Mouse (Mus musculus) adrenal gland, adult 18-20 months (tissue): ENCODE results near the gene Acox2. TPM values are rescaled to one million over a fixed set of nuclear protein-coding genes. Genes with fewer than 3 reads are reported as not detected.

Source experiments
- DNase-seq, 2 experiments: peaks; one replicate each; pipeline ENCODE4 v3.0.0; 2021 to 2022; ENCODE audit warnings: low spot score in 2 of 2
- total RNA-seq, 2 experiments: library from RNA; stranded (reverse); gene quantifications; 1 replicate in 1 of 2; 2 replicates in 1 of 2; pipeline ENCODE4 v1.2.3; 2021

Gene Acox2
- total RNA-seq, 2 experiments from 2014 or later = 0.23 to 1.7 TPM

GRCm38 (mm10) chr14:8250141-8250871 is 8.8 kb downstream of the Acox2 start:
- DNase-seq = no peak

GRCm38 (mm10) chr14:8249206-8249605 is 9.9 kb downstream of the Acox2 start:
- no peak for DNase-seq

DNA sequence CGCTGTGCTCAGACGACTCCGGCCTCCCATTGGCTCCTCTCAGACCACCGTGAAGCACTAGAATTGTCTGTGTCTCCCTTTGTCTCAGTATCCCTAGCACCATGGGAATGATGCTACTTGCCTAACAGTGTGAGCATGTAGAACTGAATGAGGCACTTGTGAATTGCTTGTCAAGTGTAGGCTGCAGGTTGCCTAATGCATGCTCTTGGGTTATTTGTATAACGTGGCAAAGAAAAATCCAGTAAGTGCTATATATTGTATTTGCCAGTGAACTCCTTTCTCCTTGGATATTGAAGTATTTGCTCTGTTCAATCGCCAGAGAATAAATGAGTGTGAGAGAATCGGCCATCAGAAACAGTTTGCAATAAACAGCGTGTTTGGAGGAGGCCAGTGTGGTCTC is 12.3 kb downstream of the Acox2 start:
- DNase-seq = no peak

GRCm38 (mm10) chr14:8244211-8244611 is 14.9 kb downstream of the Acox2 start:
- DNase-seq = no peak

GRCm38 (mm10) chr14:8243136-8243888 is 15.8 kb downstream of the Acox2 start:
- no peak for DNase-seq

DNA sequence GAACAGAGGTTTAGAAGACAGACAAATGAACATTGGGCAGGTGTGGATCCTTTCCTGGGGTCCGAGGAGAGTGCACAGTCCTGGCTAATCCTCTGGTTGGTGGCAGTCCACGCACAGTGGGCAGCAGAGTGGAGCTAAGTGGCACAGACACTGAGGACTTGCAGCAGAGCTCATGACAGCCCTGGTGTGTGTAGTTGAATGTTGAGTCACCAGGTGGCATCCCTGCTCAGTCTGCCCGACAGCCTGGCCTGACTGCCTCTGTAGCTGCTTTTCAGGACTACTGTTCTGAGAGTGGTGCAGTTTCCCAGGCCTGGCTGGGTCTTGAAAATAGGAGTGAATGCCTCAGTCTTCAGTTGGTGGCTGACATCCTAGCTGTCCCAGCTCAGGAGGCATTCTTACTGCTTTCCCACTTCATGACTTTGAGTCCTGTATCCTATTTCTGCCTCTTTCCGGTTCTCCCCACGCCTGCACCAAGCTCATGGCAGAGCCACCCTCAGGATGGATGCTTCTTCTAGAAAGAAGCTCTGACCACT is 16.7 kb downstream of the Acox2 start:
- DNase-seq = no peak

- no peak for DNase-seq
Observed at GRCm38 (mm10) chr14:8241816-8242215, 17.3 kb downstream of the Acox2 start.

- DNase-seq = no peak
Observed at GRCm38 (mm10) chr14:8233252-8233651, 25.9 kb downstream of the Acox2 start.

GRCm38 (mm10) chr14:8232155-8232910 is 26.8 kb downstream of the Acox2 start:
- DNase-seq = no peak

DNA sequence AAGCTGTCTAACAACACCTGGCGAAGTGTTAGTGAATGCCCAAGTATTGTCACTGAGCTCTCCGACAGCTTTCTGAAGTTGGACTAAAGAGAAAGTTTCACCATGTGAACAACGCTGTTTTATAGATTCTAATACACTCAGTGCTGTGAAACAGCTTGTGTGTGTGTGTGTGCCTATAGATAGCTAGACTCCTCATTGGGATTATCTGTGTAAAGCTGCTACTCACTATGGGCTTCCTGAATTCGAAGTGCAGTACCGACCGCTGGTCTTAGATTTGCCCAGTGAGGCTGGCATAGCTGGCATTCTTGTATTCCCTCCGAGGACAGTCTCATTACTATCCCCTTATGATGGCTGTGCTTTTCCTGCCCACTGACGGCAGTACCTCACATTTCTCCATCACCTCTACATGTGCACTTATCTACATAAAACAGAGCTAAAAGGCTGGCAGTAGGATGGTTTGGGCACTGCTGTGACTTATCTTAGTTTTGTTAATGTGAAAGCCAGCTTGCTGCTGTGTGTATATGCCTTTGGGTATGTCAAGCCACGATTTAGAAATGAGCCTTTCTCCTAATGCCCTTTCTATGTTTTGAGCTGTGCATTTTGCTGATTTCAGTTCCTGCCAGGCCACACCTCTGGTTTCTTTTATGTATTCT is 29.7 kb downstream of the Acox2 start:
- no peak for DNase-seq

DNA sequence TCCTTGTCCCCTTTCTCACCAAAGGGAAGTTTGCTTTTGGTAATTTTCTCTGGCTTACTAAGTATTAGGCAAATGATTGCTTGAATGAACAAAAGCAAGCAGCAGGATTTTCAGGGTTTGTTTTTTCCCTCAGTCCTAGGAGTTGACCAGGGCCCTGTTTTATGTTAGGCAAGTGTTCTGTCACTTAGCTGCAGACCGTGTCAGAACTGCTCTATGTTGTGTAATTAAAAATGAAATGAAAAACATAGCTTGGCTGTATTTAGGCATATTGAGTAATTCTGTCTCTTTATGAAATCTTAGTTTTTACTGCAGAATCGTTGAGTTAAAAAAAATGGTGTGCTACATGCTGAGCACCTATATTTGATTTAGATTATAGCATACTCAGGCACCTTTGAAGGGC is 34.3 kb downstream of the Acox2 start:
- DNase-seq = no peak

DNA sequence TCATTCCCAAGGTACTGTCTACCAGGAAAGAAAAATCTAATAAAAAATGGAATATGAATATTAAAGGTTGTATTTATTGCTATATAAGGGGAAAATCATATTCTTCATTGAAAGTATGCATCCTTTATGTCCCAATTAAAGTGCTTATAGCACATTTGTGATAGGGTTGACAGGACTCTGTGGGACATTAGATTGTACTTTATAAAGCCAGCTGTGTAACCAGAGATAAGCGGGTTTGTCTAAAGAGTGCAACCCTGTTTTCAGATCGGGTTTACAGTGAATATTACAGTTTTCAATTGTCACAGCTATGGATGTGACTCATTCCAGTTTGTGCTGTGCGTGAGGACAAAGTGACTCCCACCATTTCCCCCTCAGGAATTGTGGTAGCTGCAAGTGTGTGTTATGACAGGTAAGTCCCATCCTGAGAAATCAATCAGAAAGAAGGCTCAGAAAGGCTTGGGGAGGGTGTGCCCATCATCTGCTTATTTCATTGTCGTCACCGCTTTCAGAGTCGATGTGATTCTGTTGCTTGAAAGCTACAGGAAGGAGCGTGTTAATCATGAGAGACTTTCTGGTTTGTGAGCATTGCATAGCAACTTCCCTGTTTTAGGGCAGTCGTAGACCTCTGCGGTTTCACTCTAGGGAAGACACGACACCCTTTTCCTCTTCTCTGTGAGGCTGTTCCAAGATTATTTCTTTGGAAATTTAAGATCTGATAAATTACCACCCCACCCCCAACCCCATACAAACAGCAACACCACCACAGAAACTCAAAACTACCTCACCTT is 35.5 kb downstream of the Acox2 start:
- DNase-seq = no peak

GRCm38 (mm10) chr14:8222561-8222960 is 36.6 kb downstream of the Acox2 start:
- DNase-seq = no peak

GRCm38 (mm10) chr14:8220912-8221311 is 38.2 kb downstream of the Acox2 start:
- no peak for DNase-seq

DNA sequence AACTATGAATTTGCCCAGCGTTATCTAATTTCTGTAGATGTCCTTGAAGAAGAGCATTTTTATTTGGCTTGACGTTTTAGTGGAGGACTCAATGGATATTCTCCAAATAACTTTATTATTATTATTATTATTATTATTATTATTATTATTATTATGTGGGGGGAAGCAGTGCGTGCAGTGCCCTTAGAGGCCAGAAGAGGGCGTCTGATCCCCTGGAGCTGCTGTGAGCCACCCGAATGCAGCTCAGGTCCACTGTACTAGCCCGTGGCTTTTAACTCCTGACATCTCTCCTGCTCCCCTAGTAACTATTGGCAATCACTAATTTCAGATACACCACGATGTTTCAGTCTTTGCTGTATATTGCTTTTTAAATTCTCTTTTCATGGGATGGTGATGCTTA is 38.8 kb downstream of the Acox2 start:
- no peak for DNase-seq

- no peak for DNase-seq
Observed at GRCm38 (mm10) chr14:8219876-8220275, 39.3 kb downstream of the Acox2 start.

- DNase-seq = no peak
Observed at GRCm38 (mm10) chr14:8218730-8219380, 40.3 kb downstream of the Acox2 start.

- DNase-seq = no peak
Observed at GRCm38 (mm10) chr14:8218238-8218637, 40.9 kb downstream of the Acox2 start.

- no peak for DNase-seq
Observed at GRCm38 (mm10) chr14:8216100-8216499, 43.1 kb downstream of the Acox2 start.
